Mouse (Mus musculus): ENCODE measurements around the gene Hoxa6. TPM values are rescaled to one million over a fixed set of nuclear protein-coding genes. Genes with fewer than 3 reads are reported as not detected.

The Hoxa6 gene
- total and polyA plus RNA-seq, 3 experiments = 0.58 to 2.2 (median 2.1) TPM

DNA sequence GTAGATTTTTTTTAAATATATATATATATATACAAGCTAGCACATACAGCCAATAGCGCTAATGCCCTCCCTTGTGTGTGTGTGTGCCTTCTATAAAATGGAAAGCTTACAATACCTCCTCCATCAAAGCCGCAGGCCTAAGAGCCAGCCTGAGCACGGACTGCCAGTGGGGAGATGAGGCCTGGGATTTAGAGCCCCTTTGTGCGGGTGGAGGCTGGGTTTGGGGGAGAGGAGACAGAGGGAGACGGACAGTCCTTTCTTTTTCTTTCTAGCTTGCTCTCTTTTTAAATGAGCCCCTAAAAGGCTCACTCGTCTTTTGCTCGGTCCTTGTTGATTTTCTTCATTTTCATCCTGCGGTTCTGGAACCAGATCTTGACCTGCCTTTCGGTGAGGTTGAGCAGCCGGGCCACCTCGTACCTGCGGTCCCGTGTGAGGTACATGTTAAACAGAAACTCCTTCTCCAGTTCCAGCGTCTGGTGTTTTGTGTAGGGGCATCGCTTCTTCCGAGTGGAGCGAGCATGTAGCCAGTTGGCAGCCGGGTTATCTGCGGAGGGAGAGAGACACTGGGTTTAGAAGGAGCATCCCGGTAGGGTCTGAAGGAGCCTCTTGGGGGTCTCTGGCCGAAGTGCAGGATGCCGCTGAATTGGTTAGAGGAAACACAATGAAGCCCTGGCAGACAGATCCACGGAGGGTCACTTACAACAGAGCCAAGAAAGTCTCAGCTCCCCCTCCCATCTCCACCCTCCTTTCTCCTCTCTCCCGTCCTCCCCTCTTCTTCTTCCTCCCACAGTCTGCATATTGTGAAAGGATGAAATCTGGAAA, 15.6 kb upstream of the Hoxa6 start:
- TF ChIP-seq NRF1 (IDR thresholded peaks at IDR 0.05; ENCODE audit: low read depth, low read length) = no peak
- TF ChIP-seq UBTF (IDR thresholded peaks at IDR 0.05; ENCODE audit: low read depth, low read length) = no peak
- no peak for TF ChIP-seq RCOR1 (conservative IDR thresholded peaks at IDR 0.05; ENCODE audit: low read depth, low read length)
- TF ChIP-seq ZC3H11A (IDR thresholded peaks at IDR 0.05; ENCODE audit: low read depth, low read length) = no peak
- TF ChIP-seq HCFC1 (IDR thresholded peaks at IDR 0.05; ENCODE audit: low read depth, low read length) = no peak
- TF ChIP-seq MEF2A (IDR thresholded peaks at IDR 0.05; ENCODE audit: borderline replicate concordance, low read depth, low read length) = no peak
- Histone ChIP-seq H3K4me2 (ENCODE audit: insufficient read depth, low read depth, poor library complexity, severe bottlenecking) (no peak overlapping the region), H3K27ac (ENCODE audit: insufficient read depth, low read depth) (no peak overlapping the region), H3K4me1 (ENCODE audit: control insufficient read depth in 1 of 2, insufficient read depth in 2 of 2) (peaks cover 0 to 13% of the 10 kb centered on the region in 2 experiments; a peak in 2 of 4 replicates), H3K9me3 (replicated peaks; ENCODE audit: low read length) (peaks cover 10% of the 10 kb centered on the region), H3K36me3 (replicated peaks in 1 of 2; ENCODE audit: control insufficient read depth in 1 of 2, insufficient read depth in 1 of 2, low read length in 1 of 2) (peaks cover 0 to 12% of the 10 kb centered on the region in 2 experiments), H3K79me2 (replicated peaks; ENCODE audit: control insufficient read depth, extremely low read depth, insufficient read depth, poor library complexity, severe bottlenecking) (no peaks in the 10 kb centered on the region), H3K27me3 (replicated peaks) (no peaks in the 10 kb centered on the region), H3K4me3 (replicated peaks in 1 of 3; ENCODE audit: low read depth in 2 of 3, low read length in 2 of 3, poor library complexity in 1 of 3) (no peak overlapping the region), H3K9ac (ENCODE audit: insufficient read depth, low read depth) (no peak overlapping the region)
- dilution Hi-C loops (cut with MboI; ENCODE audit: extremely low pct_ligation_motif_present, extremely low pct_unique_long_range_greater_than_20kb, low sequenced_read_pairs) (no loop called here), in situ Hi-C loops (cut with MboI; ENCODE audit: low pct_ligation_motif_present, low pct_unique_long_range_greater_than_20kb, low sequenced_read_pairs) (loop anchor here (10.0 to 25.0 kb wide), 3 partner anchors 212 to 1009 kb away; partner anchors contain the start of gene Skap2)
- no peak for DNase-seq (ENCODE audit: extremely low read depth)

DNA sequence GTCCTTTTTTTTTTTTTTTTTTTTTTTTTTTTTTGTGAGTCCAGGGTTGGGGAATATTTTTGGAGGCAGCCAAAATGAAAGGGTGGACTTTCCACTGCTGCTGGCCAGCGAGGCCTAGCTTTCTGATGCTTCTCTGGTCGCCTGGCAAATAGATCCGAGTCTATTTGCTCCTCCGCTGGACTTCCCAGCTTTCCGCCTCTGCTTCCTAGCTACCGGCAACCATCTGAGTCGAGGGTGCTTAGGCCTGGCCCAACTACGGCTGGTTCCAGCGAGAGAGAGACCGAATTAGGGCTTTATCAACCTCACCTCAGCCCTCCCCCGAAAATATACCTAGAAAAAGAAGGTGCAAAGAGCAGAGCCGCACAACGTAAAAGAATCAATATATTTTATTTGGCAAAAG, 14.2 kb upstream of the Hoxa6 start:
- in situ Hi-C loops (cut with MboI; ENCODE audit: low pct_ligation_motif_present, low pct_unique_long_range_greater_than_20kb, low sequenced_read_pairs) (loop anchor here (10.0 to 25.0 kb wide), 3 partner anchors 210 to 1008 kb away; partner anchors contain the start of gene Skap2), dilution Hi-C loops (cut with MboI; ENCODE audit: extremely low pct_ligation_motif_present, extremely low pct_unique_long_range_greater_than_20kb, low sequenced_read_pairs) (no loop called here)
- Histone ChIP-seq H3K36me3 (replicated peaks in 1 of 2; ENCODE audit: control insufficient read depth in 1 of 2, insufficient read depth in 1 of 2, low read length in 1 of 2) (peaks cover 0 to 6% of the 10 kb centered on the region in 2 experiments), H3K79me2 (replicated peaks; ENCODE audit: control insufficient read depth, extremely low read depth, insufficient read depth, poor library complexity, severe bottlenecking) (no peaks in the 10 kb centered on the region), H3K27ac (ENCODE audit: insufficient read depth, low read depth) (no peak overlapping the region), H3K9ac (ENCODE audit: insufficient read depth, low read depth) (no peak overlapping the region), H3K4me2 (ENCODE audit: insufficient read depth, low read depth, poor library complexity, severe bottlenecking) (no peak overlapping the region), H3K9me3 (replicated peaks; ENCODE audit: low read length) (peaks cover 14% of the 10 kb centered on the region), H3K4me1 (ENCODE audit: control insufficient read depth in 1 of 2, insufficient read depth in 2 of 2) (peaks cover 0 to 13% of the 10 kb centered on the region in 2 experiments; a peak in 2 of 4 replicates), H3K4me3 (replicated peaks in 1 of 3; ENCODE audit: low read depth in 2 of 3, low read length in 2 of 3, poor library complexity in 1 of 3) (no peak overlapping the region), H3K27me3 (replicated peaks) (no peaks in the 10 kb centered on the region)
- DNase-seq (ENCODE audit: extremely low read depth) = no peak
- TF ChIP-seq IRF4 (IDR thresholded peaks at IDR 0.05; ENCODE audit: low read depth, low read length) (no peak), MYC (IDR thresholded peaks at IDR 0.05; ENCODE audit: low read depth, low read length) (no peak)

DNA sequence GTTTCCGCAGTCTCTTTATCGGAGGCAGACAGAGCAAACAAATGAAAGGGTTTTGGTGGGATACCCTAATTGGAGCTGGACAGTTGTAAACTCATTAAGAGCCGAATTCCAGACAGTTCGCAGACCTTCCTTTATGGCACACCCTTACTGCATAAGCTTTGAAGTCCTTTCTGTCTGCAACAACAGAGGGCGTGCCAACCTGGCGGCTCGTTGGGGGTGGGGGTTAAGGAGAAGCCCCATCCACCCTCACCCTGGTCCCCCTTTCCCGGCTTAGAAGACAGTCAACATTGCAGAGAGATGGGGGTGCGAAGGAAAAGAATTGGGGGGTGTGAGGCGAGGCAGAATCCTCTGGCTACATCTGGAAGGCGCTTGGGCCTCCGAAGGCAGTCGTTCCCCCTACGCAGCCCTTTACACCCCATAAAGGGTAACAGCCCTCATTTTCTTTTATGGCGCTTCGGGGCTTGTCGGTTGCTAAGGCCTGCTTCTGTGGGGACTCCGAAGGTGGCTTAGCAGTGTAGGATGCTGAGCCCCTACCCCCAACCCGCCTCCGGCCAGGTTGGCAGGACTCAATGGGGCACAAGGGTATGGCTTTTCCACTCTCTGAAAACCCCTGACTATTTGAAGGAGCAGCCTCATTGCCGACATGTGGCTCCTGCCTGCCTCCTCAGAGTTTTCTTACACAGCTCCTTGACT, 13.6 kb upstream of the Hoxa6 start:
- no peak for DNase-seq (ENCODE audit: extremely low read depth)
- H3K9me3 ChIP-seq (replicated peaks; ENCODE audit: low read length) = peaks cover 19% of the 10 kb centered on the region
- H3K27me3 ChIP-seq (replicated peaks) = no peaks in the 10 kb centered on the region
- peaks cover 0 to 6% of the 10 kb centered on the region in 2 experiments for H3K36me3 ChIP-seq (replicated peaks in 1 of 2; ENCODE audit: control insufficient read depth in 1 of 2, insufficient read depth in 1 of 2, low read length in 1 of 2)
- peak overlapping the region; percentile 30 for H3K4me2 ChIP-seq (ENCODE audit: insufficient read depth, low read depth, poor library complexity, severe bottlenecking)
- in situ Hi-C loops (cut with MboI; ENCODE audit: low pct_ligation_motif_present, low pct_unique_long_range_greater_than_20kb, low sequenced_read_pairs) = loop anchor here (10.0 to 25.0 kb wide), 3 partner anchors 210 to 1007 kb away; partner anchors contain the start of gene Skap2
- peak overlapping the region; percentile 8 to 76 (median 41) for H3K4me3 ChIP-seq (replicated peaks in 1 of 3; ENCODE audit: low read depth in 2 of 3, low read length in 2 of 3, poor library complexity in 1 of 3)
- no peak overlapping the region for H3K27ac ChIP-seq (ENCODE audit: insufficient read depth, low read depth)
- H3K9ac ChIP-seq (ENCODE audit: insufficient read depth, low read depth) = no peak overlapping the region
- dilution Hi-C loops (cut with MboI; ENCODE audit: extremely low pct_ligation_motif_present, extremely low pct_unique_long_range_greater_than_20kb, low sequenced_read_pairs) = no loop called here
- H3K4me1 ChIP-seq (ENCODE audit: control insufficient read depth in 1 of 2, insufficient read depth in 2 of 2) = peaks cover 0 to 13% of the 10 kb centered on the region in 2 experiments; a peak in 2 of 4 replicates
- H3K79me2 ChIP-seq (replicated peaks; ENCODE audit: control insufficient read depth, extremely low read depth, insufficient read depth, poor library complexity, severe bottlenecking) = no peaks in the 10 kb centered on the region
- TF ChIP-seq ZNF384 (IDR thresholded peaks at IDR 0.05; ENCODE audit: low read depth, low read length) (no peak), SIN3A (IDR thresholded peaks at IDR 0.05; ENCODE audit: low read length) (no peak), ELF1 (IDR thresholded peaks at IDR 0.05; ENCODE audit: low read depth, low read length) (no peak), ZMIZ1 (IDR thresholded peaks at IDR 0.05; ENCODE audit: low read depth, low read length) (no peak), RCOR1 (conservative IDR thresholded peaks at IDR 0.05; ENCODE audit: low read depth, low read length) (no peak), MXI1 (IDR thresholded peaks at IDR 0.05; ENCODE audit: low read depth, low read length) (no peak), RAD21 (IDR thresholded peaks at IDR 0.05; ENCODE audit: low read depth, low read length) (no peak), MAZ (IDR thresholded peaks at IDR 0.05; ENCODE audit: low read depth, low read length) (no peak), BHLHE40 (IDR thresholded peaks at IDR 0.05; ENCODE audit: low read depth, low read length) (no peak), MAX (IDR thresholded peaks at IDR 0.05; ENCODE audit: low read length) (no peak), ZC3H11A (IDR thresholded peaks at IDR 0.05; ENCODE audit: low read depth, low read length) (no peak), HCFC1 (IDR thresholded peaks at IDR 0.05; ENCODE audit: low read depth, low read length) (no peak), UBTF (IDR thresholded peaks at IDR 0.05; ENCODE audit: low read depth, low read length) (no peak), MYC (IDR thresholded peaks at IDR 0.05; ENCODE audit: low read depth, low read length) (no peak), POLR2AphosphoS2 (IDR thresholded peaks at IDR 0.05; ENCODE audit: low read depth, low read length) (no peak), IRF4 (IDR thresholded peaks at IDR 0.05; ENCODE audit: low read depth, low read length) (no peak), MAFK (IDR thresholded peaks at IDR 0.05; ENCODE audit: insufficient replicate concordance, low read length) (no peak), SMC3 (IDR thresholded peaks at IDR 0.05; ENCODE audit: low read depth, low read length) (no peak), POLR2A (IDR thresholded peaks at IDR 0.05; ENCODE audit: low read depth, low read length) (no peak)

Measured in CH12.LX (cell line).